ENCODE assay signal across 16 mouse cellular contexts in genomic region chr10:3513947-3514346, GRCm38 (mm10). TPM values are rescaled to one million over a fixed set of nuclear protein-coding genes. Genes with fewer than 3 reads are reported as not detected.
"Had no signal": no experiment of that assay in that cellular context is flagged by ENCODE, and none has a peak within 500 bp of the region (broad histone marks: within the 10 kb centered on the region; RNA-seq: fewer than 3 reads in every experiment).

No protein-coding gene starts in this region.

- H3K9me3 ChIP-seq: midbrain, embryonic 10.5 days; midbrain, embryonic 12.5 days; neural tube, embryonic 13.5 days; neural tube, embryonic 15.5 days had no signal

- H3K4me3 ChIP-seq: midbrain, embryonic 10.5 days; midbrain, embryonic 12.5 days; myocyte; neural tube, embryonic 13.5 days; neural tube, embryonic 15.5 days had no signal

- H3K4me1 ChIP-seq: neural tube, embryonic 15.5 days had no signal

- H3K27ac ChIP-seq: midbrain, embryonic 10.5 days; midbrain, embryonic 12.5 days; neural tube, embryonic 13.5 days; neural tube, embryonic 15.5 days had no signal

- ATAC-seq: midbrain, embryonic 16.5 days had no signal

- DNase-seq: lung, embryonic 14.5 days; lung, postnatal 10 days; lung, postnatal 4 days; midbrain, embryonic 14.5 days; right cerebral cortex, postnatal 25 days; right cerebral cortex, postnatal 4 days; spleen, adult 18-20 months had no signal

- H3K4me2 ChIP-seq: lung, embryonic 14.5 days; midbrain, embryonic 12.5 days; neural tube, embryonic 13.5 days; neural tube, embryonic 15.5 days had no signal

- H3K36me3 ChIP-seq: midbrain, embryonic 10.5 days; midbrain, embryonic 12.5 days; neural tube, embryonic 13.5 days; neural tube, embryonic 15.5 days had no signal

- H3K27me3 ChIP-seq: midbrain, embryonic 12.5 days; neural tube, embryonic 13.5 days; neural tube, embryonic 15.5 days had no signal

- H3K9ac ChIP-seq: lung, embryonic 14.5 days; midbrain, embryonic 12.5 days; neural tube, embryonic 13.5 days; neural tube, embryonic 15.5 days had no signal

RNA-seq across cellular contexts. Expression of gene Iyd, which starts 26.1 kb away (rescaled TPM):
- total RNA-seq: megakaryocyte, adult 5-6 weeks; megakaryocyte-erythroid progenitor cell, adult 5-6 weeks had no signal
- polyA plus RNA-seq: midbrain, embryonic 10.5 days; myocyte; neural tube, embryonic 11.5 days had no signal
